Mouse (Mus musculus) G1E (cell line): ENCODE results near the gene Syna.

Source experiments
- CTCF ChIP-seq: IDR thresholded peaks from 2 replicates; pipeline ENCODE4 v1.5.1; 2012; ENCODE audit warnings: low read depth, low read length, inconsistent platforms, mixed read lengths
- GATA1 ChIP-seq: IDR thresholded peaks from 2 replicates; pipeline ENCODE4 v1.6.1; 2012; ENCODE audit warnings: borderline replicate concordance, low read length, inconsistent platforms, mixed read lengths

DNA sequence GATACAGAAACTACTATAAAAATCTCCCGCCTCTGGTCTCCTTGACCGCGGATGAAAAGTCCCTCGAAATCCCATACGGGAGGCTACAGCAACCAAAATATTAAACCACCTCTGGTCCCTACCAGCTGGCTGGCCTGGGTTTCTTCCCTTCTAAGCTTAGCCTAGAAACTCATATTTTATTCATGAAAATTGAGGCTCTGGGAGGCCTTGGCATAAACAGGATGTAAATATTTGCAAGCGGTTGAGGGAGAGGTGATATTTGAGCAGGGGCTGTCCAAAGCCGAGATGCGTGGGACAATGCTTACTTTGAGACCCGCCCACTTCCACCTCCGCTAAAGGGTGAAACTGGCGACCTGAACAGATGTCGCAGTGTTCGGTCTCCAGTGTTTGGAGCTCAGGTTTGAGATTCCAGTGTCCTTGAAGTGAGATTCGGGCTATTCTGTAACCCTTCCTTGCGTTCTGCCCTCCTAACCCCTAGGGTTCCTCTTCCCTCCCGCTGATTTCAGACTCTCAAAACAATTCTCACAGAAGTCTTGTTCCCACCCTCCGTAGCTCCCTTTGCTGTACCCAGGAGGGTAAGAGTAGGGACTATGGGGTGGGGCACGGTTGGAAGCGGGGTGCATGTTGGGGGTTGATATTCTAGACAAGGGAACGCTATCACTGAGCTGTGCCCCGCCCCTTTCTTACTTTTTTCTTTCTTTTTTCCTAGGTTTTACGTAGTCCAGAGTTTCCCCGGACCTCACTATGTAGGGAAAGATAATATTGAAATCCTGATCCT, 11.9 kb upstream of the Syna start:
- TF ChIP-seq CTCF, result no peak
- TF ChIP-seq GATA1, result no peak
